Mouse (Mus musculus) cerebellum, adult 11 months (tissue): ENCODE data around the gene Syde2.

ENCODE experiments used
- DNase-seq: peaks from one replicate; pipeline ENCODE4 v3.0.0; 2022

Gene Syde2

DNA sequence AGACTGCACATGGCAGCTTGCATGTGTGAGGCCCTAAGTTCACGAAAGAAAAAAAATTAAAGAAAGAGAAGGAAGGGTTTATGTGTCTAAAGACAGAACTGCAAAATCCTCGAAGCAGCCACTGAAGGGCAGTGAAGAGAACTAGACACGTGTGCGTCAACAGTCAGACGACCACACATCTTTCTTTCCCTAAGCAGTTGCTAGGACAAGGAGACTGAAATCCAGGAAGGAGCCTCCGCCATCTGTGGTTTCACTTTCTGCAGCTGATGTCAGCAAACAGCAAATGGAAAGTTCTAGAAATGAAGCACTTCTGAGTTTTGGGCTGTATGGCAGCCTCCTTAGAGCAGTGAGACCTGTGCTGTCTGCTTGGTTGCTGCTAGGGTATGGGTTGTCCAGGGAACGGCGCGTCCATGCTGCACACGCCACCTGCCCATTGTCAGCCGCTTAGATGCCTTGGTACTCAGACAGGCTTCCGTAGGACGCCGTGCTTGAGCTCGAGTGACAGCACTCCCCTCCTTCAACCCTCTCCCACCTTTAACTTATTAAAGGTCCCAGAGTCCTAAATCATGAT is 71.8 kb downstream of the Syde2 start:
- DNase-seq, result no peak

DNA sequence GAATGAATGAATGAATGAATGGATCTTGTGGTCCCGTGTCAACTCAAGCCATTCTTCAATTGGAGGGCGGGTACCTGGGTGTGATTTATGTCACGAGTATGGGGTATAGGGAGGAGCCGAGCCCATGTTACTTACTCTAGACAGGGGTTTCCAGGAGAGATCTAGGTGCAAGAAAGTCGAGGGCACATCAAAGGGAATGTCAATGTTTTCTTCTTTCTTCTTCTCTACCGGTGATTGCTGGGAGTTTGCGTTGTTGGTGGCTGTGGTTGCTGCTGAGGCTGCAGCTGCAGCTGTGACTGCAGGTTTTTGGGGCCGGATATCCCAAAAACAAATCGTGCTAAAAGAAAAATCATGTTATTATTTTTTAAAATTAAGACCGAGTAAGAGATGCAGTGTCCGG is 75.5 kb downstream of the Syde2 start:
- no peak for DNase-seq

DNA sequence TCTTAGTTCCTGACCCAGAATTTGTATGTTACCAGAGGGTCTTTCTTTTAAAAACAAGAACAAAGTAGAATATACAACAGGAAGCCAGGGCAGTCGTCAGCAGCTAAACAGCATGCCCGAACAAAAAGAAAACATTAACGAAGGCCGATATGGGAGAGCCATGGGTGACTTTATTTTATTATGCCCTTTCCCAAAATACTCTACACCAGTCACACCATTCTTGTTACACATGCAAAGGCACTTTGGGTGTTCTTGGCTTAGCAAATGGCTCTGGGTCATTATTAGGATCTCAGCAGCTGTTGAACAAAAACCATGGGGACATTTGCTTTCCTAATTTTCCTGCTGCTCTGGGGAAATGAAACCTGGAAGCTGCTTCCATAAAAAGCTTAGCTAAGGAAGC is 81.6 kb downstream of the Syde2 start:
- no peak for DNase-seq
